Mouse (Mus musculus) G1E (cell line): ENCODE data around the gene 9030025P20Rik.
"Not testable (repeated sequence)": the region's sequence is repeated elsewhere in the genome, so short reads cannot be mapped to it uniquely, and the experiment has no call there.

Experiments
- CTCF ChIP-seq: IDR thresholded peaks from 2 replicates; pipeline ENCODE4 v1.5.1; 2012; ENCODE audit warnings: low read depth, low read length, inconsistent platforms, mixed read lengths
- GATA1 ChIP-seq: IDR thresholded peaks from 2 replicates; pipeline ENCODE4 v1.6.1; 2012; ENCODE audit warnings: borderline replicate concordance, low read length, inconsistent platforms, mixed read lengths
- POLR2AphosphoS5 ChIP-seq: IDR thresholded peaks from 2 replicates; pipeline ENCODE4 v1.6.1; 2012; ENCODE audit warnings: low read depth, low read length, inconsistent platforms; ENCODE audit not compliant: insufficient replicate concordance
- TAL1 ChIP-seq: conservative IDR thresholded peaks from 2 replicates; pipeline ENCODE4 v1.6.1; 2012; ENCODE audit warnings: low read depth, low read length, inconsistent platforms, mixed read lengths

GRCm38 (mm10) chr17:15021503-15022220 lies 43.4 kb downstream of the 9030025P20Rik start:
- not testable (repeated sequence) for TF ChIP-seq CTCF, TAL1, GATA1, POLR2AphosphoS5
